Comparison of ENCODE assay signal across 8 mouse cellular contexts in the genomic region with DNA sequence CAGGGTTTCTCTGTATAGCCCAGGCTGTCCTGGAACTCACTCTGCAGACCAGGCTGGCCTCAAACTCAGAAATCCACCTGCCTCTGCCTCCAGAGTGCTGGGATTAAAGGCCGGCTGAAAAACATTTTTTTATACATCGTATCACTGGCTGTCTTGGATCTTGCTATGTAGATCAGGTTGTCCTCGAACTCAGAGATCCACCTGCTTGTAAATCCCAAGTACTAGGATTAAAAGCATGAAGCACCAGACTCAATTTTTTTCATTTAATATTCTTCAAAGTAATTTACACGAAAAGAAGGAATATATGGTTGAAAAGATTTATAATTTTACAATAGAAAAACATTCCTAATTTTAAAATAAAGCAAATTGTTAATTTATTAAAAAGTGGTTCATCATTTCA. TPM values are rescaled to one million over a fixed set of nuclear protein-coding genes. Genes with fewer than 3 reads are reported as not detected.
DNase-seq lines count a peak whose midpoint lies in the region; ATAC-seq and TF ChIP-seq lines count a peak whose summit lies in the region.

No protein-coding gene starts in this region.

- WGBS in heart, embryonic 13.5 days: 74% methylated on average over 4 of the region's 4 CpGs
- WGBS in hindbrain, embryonic 12.5 days: 78% methylated on average over 4 of the region's 4 CpGs
- WGBS in liver, embryonic 16.5 days (ENCODE audit: insufficient replicate concordance): 61% methylated on average over 4 of the region's 4 CpGs

- peaks cover 57% of the 10 kb centered on the region for H3K79me2 ChIP-seq in MEL (ENCODE audit: control insufficient read depth, insufficient read depth, low read length, poor library complexity)

- no peak for TF ChIP-seq EP300 in MEL (IDR thresholded peaks at IDR 0.05; ENCODE audit: low read depth in 1 of 2, low read length in 2 of 2)

- peaks cover 18% of the 10 kb centered on the region for H3K36me3 ChIP-seq in heart, embryonic 13.5 days
- H3K36me3 ChIP-seq in MEL (ENCODE audit: control insufficient read depth in 1 of 2, insufficient read depth in 2 of 2, low read length in 2 of 2): peaks cover 8 to 38% of the 10 kb centered on the region in 2 experiments
- H3K36me3 ChIP-seq in hindbrain, embryonic 12.5 days: peaks cover 10% of the 10 kb centered on the region
- peaks cover 9% of the 10 kb centered on the region for H3K36me3 ChIP-seq in liver, embryonic 16.5 days (ENCODE audit: control insufficient read depth, insufficient read depth)

- H3K27ac ChIP-seq in heart, embryonic 13.5 days (replicated peaks): 0 out of 2 replicates have a peak overlapping the region, but pooled peaks have one; percentile 56
- peak overlapping the region; percentile 88 for H3K27ac ChIP-seq in MEL (ENCODE audit: control insufficient read depth, low read depth, low read length)
- no peak overlapping the region for H3K27ac ChIP-seq in hindbrain, embryonic 12.5 days
- 0 out of 2 replicates have a peak overlapping the region, but pooled peaks have one; percentile 20 for H3K27ac ChIP-seq in liver, embryonic 16.5 days (ENCODE audit: low read length)

- no peak for TF ChIP-seq RAD21 in MEL (IDR thresholded peaks at IDR 0.05; ENCODE audit: low read depth, low read length)

- no peak for DNase-seq in heart, postnatal 4 days
- peak; percentile 45 for DNase-seq in MEL (ENCODE audit: low read depth, low spot score)
- DNase-seq in Muller cell, postnatal 12 days (ENCODE audit: inconsistent ontology term): no peak
- DNase-seq in gastrocnemius, postnatal 4 days (ENCODE audit: low spot score in 2 of 2): no peak
- DNase-seq in embryo, embryonic 10.5 days (ENCODE audit: low spot score): no peak

- peak overlapping the region; percentile 93 for H3K4me2 ChIP-seq in heart, embryonic 13.5 days
- H3K4me2 ChIP-seq in hindbrain, embryonic 12.5 days (replicated peaks): peak overlapping the region; percentile 78
- H3K4me2 ChIP-seq in liver, embryonic 16.5 days (ENCODE audit: low read depth, low read length): peak overlapping the region; percentile 81

- no peak for TF ChIP-seq POLR2A in MEL (IDR thresholded peaks at IDR 0.05; ENCODE audit: control insufficient read depth in 1 of 2, insufficient read depth in 1 of 2, low read depth in 1 of 2, low read length in 2 of 2, poor library complexity in 1 of 2)

- no peak for TF ChIP-seq CTCF in MEL (IDR thresholded peaks at IDR 0.05 in 2 of 3, conservative IDR thresholded peaks at IDR 0.05 in 1 of 3; ENCODE audit: control insufficient read depth in 1 of 3, insufficient read depth in 1 of 3, low read depth in 2 of 3, low read length in 3 of 3, poor library complexity in 1 of 3, severe bottlenecking in 1 of 3)

- no peaks in the 10 kb centered on the region for H3K27me3 ChIP-seq in heart, embryonic 13.5 days (replicated peaks)
- no peaks in the 10 kb centered on the region for H3K27me3 ChIP-seq in MEL (ENCODE audit: control insufficient read depth in 1 of 2, insufficient read depth in 2 of 2, low read length in 2 of 2)
- H3K27me3 ChIP-seq in hindbrain, embryonic 12.5 days: no peaks in the 10 kb centered on the region
- H3K27me3 ChIP-seq in liver, embryonic 16.5 days (ENCODE audit: control insufficient read depth, insufficient read depth, low read depth, low read length): no peaks in the 10 kb centered on the region

- no peaks in the 10 kb centered on the region for H3K9me3 ChIP-seq in heart, embryonic 13.5 days
- H3K9me3 ChIP-seq in MEL (replicated peaks; ENCODE audit: insufficient read depth, low read length): no peaks in the 10 kb centered on the region
- no peaks in the 10 kb centered on the region for H3K9me3 ChIP-seq in hindbrain, embryonic 12.5 days (replicated peaks)
- H3K9me3 ChIP-seq in liver, embryonic 16.5 days (replicated peaks; ENCODE audit: control insufficient read depth, low read length): no peaks in the 10 kb centered on the region

- no peak for ATAC-seq in heart, embryonic 13.5 days (ENCODE audit: extremely low read depth, insufficient number of reproducible peaks, low FRiP score, low TSS enrichment)
- no peak for ATAC-seq in hindbrain, embryonic 12.5 days (ENCODE audit: low FRiP score)
- no peak for ATAC-seq in liver, embryonic 16.5 days (ENCODE audit: low read depth)

- H3K9ac ChIP-seq in heart, embryonic 13.5 days: peak overlapping the region; percentile 95
- peak overlapping the region; percentile 73 for H3K9ac ChIP-seq in MEL (ENCODE audit: control insufficient read depth, low read depth, low read length, poor library complexity, severe bottlenecking)
- no peak overlapping the region for H3K9ac ChIP-seq in hindbrain, embryonic 12.5 days
- H3K9ac ChIP-seq in liver, embryonic 16.5 days (ENCODE audit: low read depth, low read length): peak overlapping the region; percentile 71; the same call in 1 of the 2 replicates

- peak overlapping the region; percentile 88 for H3K4me3 ChIP-seq in heart, embryonic 13.5 days
- peak overlapping the region; percentile 27 to 41 for H3K4me3 ChIP-seq in MEL (ENCODE audit: control insufficient read depth in 1 of 2, insufficient read depth in 1 of 2, low read depth in 2 of 2, low read length in 2 of 2)
- no peak overlapping the region for H3K4me3 ChIP-seq in hindbrain, embryonic 12.5 days
- H3K4me3 ChIP-seq in liver, embryonic 16.5 days (ENCODE audit: low read depth, low read length): peak overlapping the region; percentile 75

- H3K4me1 ChIP-seq in heart, embryonic 13.5 days: peaks cover 34% of the 10 kb centered on the region
- peaks cover 6 to 33% of the 10 kb centered on the region in 2 experiments for H3K4me1 ChIP-seq in MEL (ENCODE audit: control insufficient read depth in 1 of 2, insufficient read depth in 2 of 2, low read length in 2 of 2)
- peaks cover 30% of the 10 kb centered on the region for H3K4me1 ChIP-seq in hindbrain, embryonic 12.5 days
- H3K4me1 ChIP-seq in liver, embryonic 16.5 days (ENCODE audit: control insufficient read depth, low read depth, low read length): peaks cover 29% of the 10 kb centered on the region

TF ChIP-seq in MEL, 35 proteins besides CTCF, POLR2A, EP300 and RAD21:
- no peak for TF ChIP-seq MEF2A (IDR thresholded peaks at IDR 0.05; ENCODE audit: extremely low read depth, insufficient replicate concordance, low read depth, low read length, poor library complexity, severe bottlenecking)
- TF ChIP-seq CHD1 (IDR thresholded peaks at IDR 0.05; ENCODE audit: low read depth, low read length): 0 out of 2 replicates have a peak, but pooled peaks have one; percentile 74

RNA-seq across cellular contexts. Expression of a gene that starts 0.9 kb away (rescaled TPM):
- 14.1 and 14.2 TPM in 2 replicates for polyA plus RNA-seq in heart, embryonic 13.5 days (2015; fragmentation: Nextera tagmentation; extraction: Ambion mirVana)
- 10 to 100 TPM; 13.3 to 14.8 TPM for total RNA-seq in heart, postnatal 4 days (2021)
- 48.5 and 49.5 TPM in 2 replicates for total RNA-seq in MEL (2012; rRNA removed)
- 100 to 1,000 TPM in 1 of 2 experiments, not detected in 1; 116 TPM for polyA plus RNA-seq in MEL (2012; ENCODE audit: insufficient read depth in 1 of 2, insufficient read length in 2 of 2, low read depth in 1 of 2, low replicate concordance in 2 of 2, missing spikeins in 1 of 2)
- 26.8 and 30.2 TPM in 2 replicates for polyA plus RNA-seq in hindbrain, embryonic 12.5 days (2016; fragmentation: Nextera tagmentation; extraction: Ambion mirVana)
- 14.5 TPM in 2 replicates for polyA plus RNA-seq in liver, embryonic 16.5 days (2015; fragmentation: Nextera tagmentation; extraction: Ambion mirVana)
- 10 to 100 TPM; 13.4 to 14.0 TPM for total RNA-seq in gastrocnemius, postnatal 4 days (2021)

RNA-seq across cellular contexts. Expression of a gene that starts 2.9 kb away (rescaled TPM):
- polyA plus RNA-seq in heart, embryonic 13.5 days (2015; fragmentation: Nextera tagmentation; extraction: Ambion mirVana): 85.0 and 87.6 TPM in 2 replicates
- total RNA-seq in heart, postnatal 4 days (2021): 10 to 100 TPM; 37.8 to 38.5 TPM
- total RNA-seq in MEL (2012; rRNA removed): 36.7 and 41.0 TPM in 2 replicates
- polyA plus RNA-seq in MEL (2012; ENCODE audit: insufficient read depth in 1 of 2, insufficient read length in 2 of 2, low read depth in 1 of 2, low replicate concordance in 2 of 2, missing spikeins in 1 of 2): 10 to 100 TPM in 1 of 2 experiments, not detected in 1; 78.4 TPM
- 141 and 144 TPM in 2 replicates for polyA plus RNA-seq in hindbrain, embryonic 12.5 days (2016; fragmentation: Nextera tagmentation; extraction: Ambion mirVana)
- 44.9 and 46.0 TPM in 2 replicates for polyA plus RNA-seq in liver, embryonic 16.5 days (2015; fragmentation: Nextera tagmentation; extraction: Ambion mirVana)
- total RNA-seq in gastrocnemius, postnatal 4 days (2021): 10 to 100 TPM; 56.0 to 59.9 TPM

RNA-seq across cellular contexts. Expression of a gene that starts 33.8 kb away (rescaled TPM):
- 62.1 and 68.1 TPM in 2 replicates for polyA plus RNA-seq in heart, embryonic 13.5 days (2015; fragmentation: Nextera tagmentation; extraction: Ambion mirVana)
- total RNA-seq in heart, postnatal 4 days (2021): 10 to 100 TPM; 42.7 to 44.7 TPM
- 3.9 and 5.6 TPM in 2 replicates for total RNA-seq in MEL (2012; rRNA removed)
- 10 to 100 TPM in 1 of 2 experiments, not detected in 1; 18.3 TPM for polyA plus RNA-seq in MEL (2012; ENCODE audit: insufficient read depth in 1 of 2, insufficient read length in 2 of 2, low read depth in 1 of 2, low replicate concordance in 2 of 2, missing spikeins in 1 of 2)
- polyA plus RNA-seq in hindbrain, embryonic 12.5 days (2016; fragmentation: Nextera tagmentation; extraction: Ambion mirVana): 196 and 209 TPM in 2 replicates
- polyA plus RNA-seq in liver, embryonic 16.5 days (2015; fragmentation: Nextera tagmentation; extraction: Ambion mirVana): 14.9 and 16.2 TPM in 2 replicates
- 10 to 100 TPM; 32.7 to 44.3 TPM for total RNA-seq in gastrocnemius, postnatal 4 days (2021)

RNA-seq across cellular contexts. Expression of a gene that starts 34.0 kb away (rescaled TPM):
- polyA plus RNA-seq in heart, embryonic 13.5 days (2015; fragmentation: Nextera tagmentation; extraction: Ambion mirVana): 11.9 and 14.6 TPM in 2 replicates
- total RNA-seq in heart, postnatal 4 days (2021): 10 to 100 TPM; 13.3 to 15.2 TPM
- total RNA-seq in MEL (2012; rRNA removed): 0.08 and 0.10 TPM in 2 replicates
- under 1 TPM in 1 of 2 experiments, not detected in 1; 0.08 TPM for polyA plus RNA-seq in MEL (2012; ENCODE audit: insufficient read depth in 1 of 2, insufficient read length in 2 of 2, low read depth in 1 of 2, low replicate concordance in 2 of 2, missing spikeins in 1 of 2)
- polyA plus RNA-seq in hindbrain, embryonic 12.5 days (2016; fragmentation: Nextera tagmentation; extraction: Ambion mirVana): 6.5 and 6.6 TPM in 2 replicates
- 3.5 and 4.5 TPM in 2 replicates for polyA plus RNA-seq in liver, embryonic 16.5 days (2015; fragmentation: Nextera tagmentation; extraction: Ambion mirVana)
- total RNA-seq in gastrocnemius, postnatal 4 days (2021): 1 to 10 TPM; 7.0 TPM

RNA-seq across cellular contexts. Expression of a gene that starts 35.5 kb away (rescaled TPM):
- 37.8 and 44.2 TPM in 2 replicates for polyA plus RNA-seq in heart, embryonic 13.5 days (2015; fragmentation: Nextera tagmentation; extraction: Ambion mirVana)
- 10 to 100 TPM; 50.8 to 57.5 TPM for total RNA-seq in heart, postnatal 4 days (2021)
- total RNA-seq in MEL (2012; rRNA removed): 24.8 and 28.2 TPM in 2 replicates
- 10 to 100 TPM in 1 of 2 experiments, not detected in 1; 42.2 TPM for polyA plus RNA-seq in MEL (2012; ENCODE audit: insufficient read depth in 1 of 2, insufficient read length in 2 of 2, low read depth in 1 of 2, low replicate concordance in 2 of 2, missing spikeins in 1 of 2)
- 62.4 and 64.5 TPM in 2 replicates for polyA plus RNA-seq in hindbrain, embryonic 12.5 days (2016; fragmentation: Nextera tagmentation; extraction: Ambion mirVana)
- 14.1 and 15.3 TPM in 2 replicates for polyA plus RNA-seq in liver, embryonic 16.5 days (2015; fragmentation: Nextera tagmentation; extraction: Ambion mirVana)
- 10 to 100 TPM; 45.7 to 46.1 TPM for total RNA-seq in gastrocnemius, postnatal 4 days (2021)
